Mouse (Mus musculus) left cerebral cortex, postnatal 14 days (tissue): ENCODE results near the gene Scly. TPM values are rescaled to one million over a fixed set of nuclear protein-coding genes. Genes with fewer than 3 reads are reported as not detected.

ENCODE experiments used
- DNase-seq, 2 experiments: peaks; one replicate each; pipeline ENCODE4 v3.0.0; 2021 to 2022; ENCODE audit warnings: low spot score in 2 of 2, mixed read lengths in 1 of 2
- intact Hi-C: fragments of 180-260 bp; cut with DNase I; formaldehyde crosslinking; loops from one replicate; pipeline ENCODE4 v1.15.1; 2025
- long read RNA-seq, 2 experiments: library from polyadenylated mRNA; stranded (forward); transcript quantifications; one replicate each; pipeline ENCODE4 v2.0.0; 2021
- total RNA-seq, 2 experiments: library from RNA; stranded (reverse); gene quantifications; 2 replicates each; pipeline ENCODE4 v1.2.3; 2021

Gene Scly
- total RNA-seq, result 10 to 100 TPM; 10.5 to 12.7 TPM
- long read RNA-seq, experiment 1, partial matches to known transcripts, result 1 of 2 reads
- long read RNA-seq, experiment 1, other reads (novel, unspliced or antisense), result 1 of 2 reads
- long read RNA-seq, experiment 2, partial matches to known transcripts, result 1 of 6 reads
- long read RNA-seq, experiment 2, other reads (novel, unspliced or antisense), result 2 of 6 reads

DNA sequence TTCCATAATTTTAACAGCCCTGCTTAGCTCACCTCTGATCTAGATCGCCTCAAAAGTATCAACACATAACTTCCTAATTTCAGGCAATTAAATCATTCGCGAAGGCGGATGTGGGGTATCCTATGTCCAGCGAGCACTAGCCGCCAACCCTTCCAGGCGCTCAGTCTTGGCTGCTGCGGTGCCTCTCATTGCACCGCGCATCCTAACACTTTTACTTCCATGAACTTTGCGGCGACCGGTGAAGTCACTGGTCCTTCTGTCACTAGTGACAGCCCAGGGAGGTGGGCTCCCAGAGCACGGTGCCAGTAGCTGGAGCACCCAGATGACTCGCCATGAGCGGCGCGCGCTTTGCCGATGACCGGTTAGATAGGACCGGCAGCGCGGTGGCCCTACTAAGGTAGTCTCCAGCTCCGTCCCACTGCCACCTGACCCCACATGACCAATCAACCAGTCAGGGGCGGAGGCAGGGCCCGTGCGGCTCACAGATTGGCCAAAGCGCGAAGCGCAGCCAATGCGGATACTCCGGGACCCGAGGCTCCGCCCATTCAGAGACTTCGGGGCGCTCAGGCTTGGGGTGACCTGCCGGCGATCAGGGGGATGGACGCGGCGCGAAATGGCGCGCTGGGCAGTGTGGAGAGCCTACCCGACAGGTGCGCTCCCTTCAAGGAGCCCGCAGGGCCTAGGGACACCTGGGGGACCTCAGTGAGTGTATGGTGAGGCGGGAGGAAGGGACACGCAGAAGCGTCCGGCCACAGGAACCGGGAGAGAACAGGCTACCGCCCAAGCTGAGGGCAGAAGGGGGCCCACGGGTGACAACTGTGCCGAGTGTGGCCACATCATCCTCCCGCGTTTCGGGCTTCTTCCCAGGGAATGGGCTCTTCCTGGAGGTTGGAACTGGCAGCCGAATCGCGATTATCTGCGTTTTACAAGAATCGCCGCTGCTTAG is at the start of gene Scly:
TSS of gene Scly (plus strand) at position 540 of the 946 bp plus-strand sequence.
- peak; percentile 94 to 96 for DNase-seq
- intact Hi-C loops, result no loop called here

DNA sequence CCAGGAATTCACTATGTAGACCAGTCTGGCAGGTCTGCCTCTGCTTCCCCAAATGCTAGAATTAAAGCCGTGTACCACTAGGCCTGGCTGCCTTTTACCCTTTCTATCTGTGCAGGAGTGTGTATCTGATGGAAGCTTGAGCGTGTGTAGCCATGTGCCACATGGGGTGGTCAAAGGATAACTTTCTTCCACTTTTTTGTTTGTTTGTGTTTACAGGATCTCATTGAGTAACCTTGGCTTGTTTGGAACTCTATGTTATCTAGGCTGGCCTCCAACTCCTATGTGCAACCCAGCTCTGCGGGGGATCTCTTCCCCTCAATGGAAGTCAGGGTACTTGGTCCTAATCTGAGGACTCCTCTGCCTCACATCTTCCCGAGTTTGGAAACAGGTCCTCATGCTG is 49.2 kb upstream of the Scly start:
- intact Hi-C loops, result no loop called here
- no peak for DNase-seq

DNA sequence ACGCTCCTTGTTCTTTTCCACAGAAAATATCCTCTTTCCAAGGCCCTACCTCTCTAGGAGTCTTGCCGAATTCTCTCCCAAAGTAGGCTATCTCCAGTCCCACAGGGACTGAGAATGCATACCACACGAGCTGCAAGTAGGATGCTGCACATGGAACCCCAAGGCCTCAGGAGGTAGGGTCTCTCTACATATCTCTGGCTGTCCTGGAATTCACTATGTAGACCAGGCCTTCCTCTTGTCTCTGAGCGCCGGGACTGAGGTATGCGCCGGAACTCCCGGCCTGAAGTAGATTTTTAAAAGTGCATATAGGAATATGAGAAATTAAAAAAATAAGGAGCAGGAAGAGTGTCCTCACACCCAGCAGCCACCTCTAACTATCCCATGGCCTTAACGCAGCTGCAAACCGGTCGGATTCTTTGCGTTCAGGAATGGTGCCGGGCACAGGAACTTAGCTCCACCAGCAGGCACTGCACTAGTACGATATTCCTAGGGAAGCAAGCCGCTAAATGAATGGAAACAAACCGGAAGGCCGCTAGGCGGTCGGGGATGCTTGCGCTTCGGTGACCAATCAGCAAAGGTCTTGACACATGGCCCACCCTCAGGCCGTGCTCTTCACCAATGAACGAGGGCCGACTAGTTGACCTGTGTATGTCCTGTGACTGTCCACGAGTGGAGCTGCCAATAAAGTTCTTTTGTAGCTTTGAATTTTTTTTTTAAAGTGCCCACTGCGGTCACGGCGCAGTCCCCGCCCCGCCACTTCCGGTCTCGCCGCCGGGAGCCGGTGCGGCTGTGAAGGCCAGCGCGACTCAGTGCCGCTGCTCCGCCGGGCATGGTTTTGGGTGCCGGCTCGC is 48.3 kb upstream of the Scly start, which contains the start of gene Ube2f:
TSS of gene Ube2f (plus strand) at position 741 of the 851 bp plus-strand sequence.
- intact Hi-C loops, result no loop called here
- DNase-seq, result peak; percentile 97 to 99

DNA sequence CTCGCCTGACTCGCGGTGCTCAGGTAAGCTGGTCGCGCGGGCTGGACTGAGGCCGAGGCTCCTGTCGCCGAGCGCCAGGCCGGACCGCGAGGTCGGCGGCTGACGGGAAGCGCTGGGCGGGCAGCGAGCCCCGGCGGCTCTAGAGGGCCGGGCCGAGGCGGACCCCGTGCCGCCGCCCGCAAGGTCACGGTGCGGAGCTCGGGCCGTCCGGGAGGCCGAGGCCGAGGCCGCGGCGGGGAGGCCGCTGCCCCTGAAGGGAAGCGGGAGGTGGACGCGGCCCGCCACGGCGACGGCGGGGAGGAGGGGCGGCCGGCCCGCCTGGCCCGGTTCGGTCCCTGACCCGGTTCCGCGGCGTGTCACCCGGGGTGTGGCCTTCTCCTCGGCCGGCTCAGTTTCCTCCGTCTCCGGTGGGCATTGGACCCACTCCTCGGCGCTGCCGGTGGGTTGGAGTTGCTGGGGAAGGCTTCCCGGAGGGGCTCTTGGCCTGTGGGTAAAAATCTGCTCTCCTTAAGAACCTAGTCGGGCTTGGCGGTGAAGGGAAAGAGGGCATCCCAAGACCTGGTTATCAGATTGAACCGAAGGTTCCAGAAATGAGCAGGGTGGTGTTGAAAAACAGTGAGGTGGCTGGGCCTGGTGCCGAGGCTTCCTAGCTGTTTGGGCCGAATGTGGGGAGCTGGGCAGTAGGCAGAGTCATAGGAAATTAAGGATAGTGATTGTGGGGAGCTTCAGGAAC is 47.6 kb upstream of the Scly start:
- no peak for DNase-seq
- intact Hi-C loops, result no loop called here

DNA sequence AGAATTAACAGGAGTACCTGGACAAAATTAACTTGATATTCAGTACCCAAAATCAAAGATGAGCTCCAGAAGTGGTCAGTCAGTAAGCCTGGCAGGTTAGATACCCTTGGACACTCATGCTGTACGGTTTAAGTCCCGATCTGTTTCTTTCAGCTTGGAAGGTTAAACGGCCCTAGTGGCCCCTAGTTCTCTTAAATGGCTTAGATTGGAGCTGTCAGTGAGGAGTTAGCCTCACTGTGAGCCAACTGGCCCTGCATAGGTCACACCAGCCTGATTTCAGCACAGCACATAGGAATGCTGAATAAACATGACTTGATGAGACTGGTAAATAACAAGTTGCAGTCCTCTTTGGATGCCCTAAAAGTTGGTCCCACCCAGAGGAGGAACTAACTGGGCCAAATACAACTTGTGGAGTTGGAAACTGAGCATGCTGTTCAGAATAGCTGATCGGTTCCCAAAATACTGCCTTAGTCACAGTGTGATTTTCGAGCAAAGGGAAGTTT is 46.9 kb upstream of the Scly start:
- no peak for DNase-seq

DNA sequence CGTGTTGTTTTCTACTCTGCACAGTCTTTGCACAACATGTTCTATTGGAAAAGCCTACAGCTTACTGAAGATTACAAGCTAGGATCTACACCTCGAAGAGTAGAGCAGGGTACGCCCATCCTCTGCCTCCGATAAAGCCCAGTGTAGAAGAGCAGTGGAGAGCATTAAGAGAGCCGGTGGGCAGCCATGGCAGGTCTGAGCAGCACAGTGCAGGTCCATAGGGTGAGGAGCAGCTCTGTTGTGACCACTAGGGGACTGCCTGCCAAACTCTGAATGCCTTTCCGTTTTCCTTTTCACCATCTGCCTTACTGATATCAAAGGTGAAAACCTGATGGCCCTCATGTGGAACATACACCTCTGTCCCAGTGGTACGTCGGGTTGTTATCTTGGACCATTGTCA is 46.2 kb upstream of the Scly start:
- intact Hi-C loops, result no loop called here
- no peak for DNase-seq

More for the DNA sequence above, 46.9 kb upstream of the Scly start:
- intact Hi-C loops, result no loop called here

DNA sequence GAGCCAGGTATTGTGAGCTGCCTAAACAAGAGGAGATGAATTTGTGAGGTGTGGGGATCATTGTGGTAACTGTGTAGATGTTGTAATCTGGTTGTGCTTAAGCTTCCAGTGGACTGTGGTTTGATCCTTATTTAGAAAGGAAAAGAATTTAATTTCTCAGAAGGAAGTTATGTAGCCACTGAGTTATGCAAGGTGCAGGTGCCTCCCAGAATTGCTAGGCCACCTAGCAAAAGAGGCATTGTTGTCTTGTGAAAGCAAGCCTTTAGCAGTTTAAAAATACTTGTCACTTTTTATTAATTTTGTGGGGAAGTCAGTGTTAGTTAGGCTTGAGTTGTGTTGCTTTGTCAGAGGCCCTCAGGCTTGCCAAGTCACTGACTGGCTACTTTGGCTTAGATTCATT is 40.2 kb upstream of the Scly start:
- no peak for DNase-seq
- intact Hi-C loops, result no loop called here

DNA sequence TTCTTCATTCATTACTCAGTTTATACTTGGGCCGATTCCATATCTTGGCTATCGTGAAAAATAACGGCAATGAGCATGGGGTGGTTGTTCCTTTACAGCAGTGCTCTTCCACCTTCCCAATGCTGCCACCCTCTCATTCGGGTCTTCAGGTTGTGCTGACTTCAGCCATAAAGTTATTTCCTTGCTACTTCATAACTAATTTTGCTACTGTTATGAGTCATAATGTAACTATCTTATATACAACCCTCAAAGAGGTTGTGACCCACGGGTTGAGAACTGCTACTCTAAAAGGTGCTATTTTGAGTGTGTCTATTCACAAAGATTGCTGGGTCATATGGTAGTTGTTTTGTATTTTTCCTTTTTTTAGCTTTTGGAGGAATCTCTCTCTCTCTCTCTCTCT is 38.3 kb upstream of the Scly start:
- intact Hi-C loops, result no loop called here
- DNase-seq, result no peak

DNA sequence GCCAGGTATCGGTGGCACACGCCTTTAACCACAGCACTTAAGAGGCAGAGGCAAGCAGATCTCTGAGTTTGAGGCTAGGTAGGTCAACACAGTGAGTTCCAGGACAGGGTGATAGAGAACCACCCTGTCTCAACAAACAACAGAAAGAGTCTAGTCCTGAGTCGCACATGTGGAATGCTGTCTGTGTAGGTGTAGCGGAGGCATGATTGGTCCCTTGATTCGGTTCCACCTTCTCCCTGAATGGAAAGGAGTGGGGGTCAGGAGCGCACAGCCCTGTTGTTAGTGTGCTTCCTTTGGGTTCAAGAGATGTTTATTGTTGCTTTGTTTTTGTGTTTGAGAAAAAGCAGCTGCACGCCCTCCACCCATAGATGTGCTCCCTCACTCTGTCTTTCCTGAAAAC is 35.6 kb upstream of the Scly start:
- intact Hi-C loops, result no loop called here
- no peak for DNase-seq

DNA sequence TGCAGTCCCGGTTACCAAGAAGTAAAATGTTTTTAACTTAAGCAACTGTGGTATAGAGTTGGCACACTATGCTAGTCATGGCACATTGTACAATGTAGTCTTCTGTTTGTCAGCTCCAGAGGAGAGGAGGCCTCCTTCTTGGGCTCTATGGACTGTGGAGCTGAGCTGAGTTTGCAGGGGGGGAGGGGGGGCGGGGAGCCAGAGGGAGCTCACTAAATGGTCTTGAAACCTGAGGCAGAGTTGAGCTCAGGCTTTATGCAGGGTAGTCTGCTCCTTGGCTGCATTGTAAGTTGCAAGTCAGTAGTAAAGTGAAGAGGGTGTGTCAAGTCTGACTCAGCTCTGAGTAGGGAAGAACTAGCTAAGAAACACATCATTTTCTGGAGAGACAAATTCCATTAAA is 25.9 kb upstream of the Scly start:
- intact Hi-C loops, result no loop called here
- no peak for DNase-seq

DNA sequence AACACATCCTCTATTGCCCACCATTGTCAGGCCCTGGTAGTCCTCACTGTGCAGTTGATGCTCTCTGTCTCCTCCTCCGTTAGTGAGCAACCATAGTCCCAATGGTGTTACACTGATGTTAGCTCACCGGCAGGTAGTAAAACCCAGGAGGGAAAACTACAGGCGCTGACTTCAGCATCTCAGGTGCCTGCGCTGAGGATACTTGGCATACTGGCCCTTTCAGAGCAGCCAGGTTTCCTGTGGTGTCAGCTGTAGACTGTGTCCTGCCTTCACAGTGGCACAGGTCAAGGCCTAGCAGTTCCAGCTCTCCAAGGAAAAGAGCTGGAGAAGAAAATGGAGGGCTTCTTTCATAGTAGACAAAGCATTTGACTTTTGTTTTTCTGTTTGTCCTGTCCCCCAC is 21.6 kb upstream of the Scly start:
- intact Hi-C loops, result no loop called here
- no peak for DNase-seq

DNA sequence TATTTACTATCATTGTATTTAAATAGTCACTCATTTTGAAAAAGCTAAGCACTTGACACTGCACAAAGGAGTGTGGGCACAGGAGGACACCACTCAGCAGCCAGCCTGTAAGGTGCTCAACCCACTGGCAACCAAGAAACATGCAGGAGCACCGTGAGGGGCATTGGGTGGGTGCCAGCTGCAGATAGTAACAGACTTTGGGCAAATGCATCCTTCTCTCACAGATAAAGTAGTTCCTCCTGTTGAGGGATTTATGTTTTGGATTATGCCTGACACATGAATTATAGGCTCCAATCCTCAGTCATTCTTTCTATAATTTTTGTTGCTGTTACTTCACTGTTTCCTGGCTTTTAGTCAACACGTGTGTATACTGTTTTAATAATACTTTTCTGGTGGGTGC is 20.7 kb upstream of the Scly start:
- intact Hi-C loops, result no loop called here
- no peak for DNase-seq

DNA sequence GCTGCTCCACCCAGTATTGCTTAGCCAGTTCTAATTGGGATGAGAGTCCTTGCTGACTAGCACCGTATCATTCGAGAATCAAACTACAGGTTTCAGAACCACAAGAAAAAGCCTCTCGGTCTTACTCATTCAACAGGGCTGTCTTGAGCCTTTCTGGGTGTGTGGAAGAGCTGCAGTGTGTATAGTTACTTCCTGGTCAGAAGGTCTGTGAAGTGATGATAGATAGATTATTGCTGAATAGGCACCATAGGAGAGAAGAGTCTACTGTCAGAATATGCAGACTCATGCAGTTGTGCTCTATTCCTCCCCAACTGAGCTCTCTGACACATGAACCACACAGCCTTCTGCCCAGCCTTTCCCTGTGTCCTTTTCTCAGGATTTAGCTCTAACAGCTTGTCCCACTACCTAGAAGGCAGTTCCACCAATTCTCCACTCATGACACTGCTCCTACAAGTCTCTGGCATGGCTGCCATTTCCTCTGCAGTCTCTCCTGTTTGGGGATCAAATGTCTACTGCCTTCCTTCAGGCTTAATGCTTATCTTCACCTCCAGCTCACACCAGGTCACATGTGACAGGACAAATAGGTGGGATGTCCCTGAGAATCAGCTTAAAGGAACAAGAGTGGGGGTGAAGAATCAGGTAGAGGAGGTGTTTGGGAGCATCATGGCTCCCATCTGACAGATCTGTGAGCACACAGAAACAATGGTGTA is 19.6 kb upstream of the Scly start:
- intact Hi-C loops, result no loop called here
- no peak for DNase-seq

DNA sequence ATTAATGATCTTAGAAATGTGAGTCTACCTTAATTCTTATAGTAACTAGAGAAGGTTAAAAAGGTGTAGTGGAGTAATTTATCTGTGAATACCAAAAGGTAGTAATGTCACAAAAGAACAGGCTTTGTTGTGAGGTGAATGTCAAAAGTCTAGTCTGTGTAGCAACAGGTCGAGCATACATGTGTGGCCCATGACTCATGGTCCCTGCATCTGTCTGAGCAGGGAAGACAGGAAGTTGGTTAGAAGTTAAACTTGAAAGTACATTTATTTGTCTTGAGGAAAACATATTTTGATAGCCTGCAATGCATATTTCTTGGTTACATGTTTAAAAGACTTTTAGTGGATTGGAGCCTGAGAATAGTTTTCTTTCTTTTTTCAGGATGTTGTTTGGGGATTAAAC is 19.0 kb upstream of the Scly start:
- DNase-seq, result no peak
- intact Hi-C loops, result no loop called here

DNA sequence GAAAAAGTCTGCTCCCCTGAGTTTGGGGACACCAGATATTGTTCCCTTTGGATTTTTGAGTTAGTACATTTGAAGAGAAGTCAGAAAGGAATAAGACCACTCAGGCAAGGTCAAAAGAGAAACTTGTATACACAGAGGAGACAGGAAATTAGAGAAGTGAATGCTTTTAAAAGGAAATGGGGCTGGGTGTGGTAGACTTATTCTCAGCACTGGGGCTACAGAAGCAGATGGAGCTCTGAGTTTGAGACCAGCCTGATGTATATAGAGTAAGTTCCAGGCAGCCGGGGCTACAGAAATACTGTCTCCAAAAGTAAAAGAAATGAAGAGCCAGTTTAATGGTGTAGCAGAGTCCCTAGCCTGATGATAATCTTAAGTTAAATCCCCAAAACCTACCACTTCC is 15.6 kb upstream of the Scly start:
- intact Hi-C loops, result no loop called here

DNA sequence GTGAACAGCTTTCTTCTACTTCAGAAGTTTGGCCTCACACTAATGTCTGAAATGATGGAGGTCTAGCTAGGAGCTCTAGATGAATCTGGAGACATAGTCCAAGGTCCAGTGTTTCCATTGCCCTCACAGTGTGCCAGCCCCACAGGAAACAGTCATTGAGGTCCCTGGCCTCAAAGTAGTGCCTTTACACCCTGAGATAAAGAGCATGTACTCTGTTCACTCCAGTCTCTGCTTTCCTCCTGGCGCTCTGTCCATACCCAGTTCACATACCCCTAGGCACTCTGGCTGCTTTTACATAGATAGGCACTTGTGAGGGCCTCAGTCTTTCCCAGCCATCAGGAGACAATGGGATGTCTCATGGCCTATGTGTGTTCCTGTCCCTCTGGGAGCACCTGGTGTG is 8.8 kb upstream of the Scly start:
- DNase-seq, result no peak
- intact Hi-C loops, result no loop called here

More for the DNA sequence above, 15.6 kb upstream of the Scly start:
- no peak for DNase-seq

DNA sequence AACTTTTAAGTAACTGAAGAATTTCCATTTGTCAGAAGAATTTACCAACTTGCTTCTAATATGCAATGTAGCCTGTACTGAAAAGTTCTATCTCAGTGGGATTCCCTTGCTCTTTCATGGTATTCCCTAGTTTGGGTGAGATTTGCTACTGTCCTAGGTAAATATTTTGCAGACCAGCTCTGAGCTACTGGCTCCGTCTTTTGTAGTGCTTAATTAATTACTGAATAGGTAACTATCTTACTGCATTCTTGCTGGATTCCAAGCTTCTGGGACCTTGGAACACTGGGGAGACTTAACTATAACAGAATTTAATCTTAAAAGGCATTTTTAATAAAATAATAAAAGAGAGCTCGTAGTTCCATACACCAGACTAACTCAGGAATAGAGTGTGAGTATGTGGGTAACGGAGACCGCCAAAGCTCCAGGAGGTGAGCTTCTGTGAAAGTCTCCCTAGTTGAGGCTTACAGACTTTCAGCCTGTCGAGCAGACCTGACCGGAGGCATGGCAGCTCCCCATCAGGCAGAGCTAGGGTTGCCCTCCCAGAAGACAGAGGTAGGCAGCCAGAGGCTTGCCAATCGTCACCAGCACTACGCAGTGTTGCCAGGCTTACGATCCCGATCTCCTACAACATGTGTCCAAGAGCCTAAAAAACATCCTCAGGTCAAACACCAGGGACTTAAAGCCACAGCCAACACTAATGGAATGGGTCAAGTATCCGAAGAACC is 5.9 kb upstream of the Scly start:
- intact Hi-C loops, result no loop called here
- DNase-seq, result no peak

DNA sequence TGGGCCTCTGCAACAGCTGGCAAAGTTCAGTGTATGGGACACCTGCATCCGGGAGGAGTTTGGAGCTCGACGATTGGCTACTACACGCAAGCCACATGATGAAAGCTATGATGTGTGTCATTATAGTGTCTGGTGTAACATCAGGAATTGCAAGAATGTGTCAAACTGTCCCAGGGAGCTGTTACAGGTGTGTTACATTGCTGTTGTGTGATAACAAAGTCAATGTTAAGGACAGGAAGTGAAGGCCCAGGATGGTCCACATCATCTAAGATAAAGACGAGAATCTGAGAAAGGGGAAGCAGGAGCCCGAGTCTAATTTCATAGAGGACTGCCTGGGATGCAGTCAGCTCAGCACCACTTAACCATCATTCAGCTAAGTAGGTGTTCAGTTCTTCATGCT is 2.6 kb upstream of the Scly start:
- intact Hi-C loops, result no loop called here
- no peak for DNase-seq
